Mouse (Mus musculus): ENCODE data around the gene Brca2.

DNA sequence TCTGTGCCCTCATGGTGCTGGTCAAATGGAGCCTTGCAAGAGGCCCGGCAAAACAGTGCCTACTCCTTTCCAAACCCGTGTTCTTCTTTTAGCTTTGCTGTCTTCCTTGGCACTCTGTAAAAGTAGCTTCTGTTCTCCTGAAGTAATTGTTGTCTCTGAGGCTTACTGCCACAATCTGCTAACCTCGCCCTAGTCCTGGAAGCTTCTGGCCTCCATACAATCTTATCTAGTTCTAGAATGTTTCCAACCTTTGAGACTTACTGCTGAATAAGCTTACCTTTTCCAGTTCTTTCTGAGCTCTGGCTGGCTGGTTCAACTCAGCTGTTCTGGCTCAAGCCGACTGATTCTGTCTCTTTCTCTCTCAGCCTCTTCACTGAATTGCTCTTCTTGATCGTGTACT is 39.4 kb downstream of the Brca2 start:
- TF ChIP-seq POLR2A (IDR thresholded peaks at IDR 0.05; ENCODE audit: insufficient read depth, low read depth, low read length) = no peak
- no peak for TF ChIP-seq CTCF (IDR thresholded peaks at IDR 0.05; ENCODE audit: insufficient read depth, low read depth, low read length)

All from olfactory bulb, adult 2 months (tissue).